Mouse (Mus musculus): ENCODE results near the gene Gm20547. TPM values are rescaled to one million over a fixed set of nuclear protein-coding genes. Genes with fewer than 3 reads are reported as not detected.
"Not testable (repeated sequence)": the region's sequence is repeated elsewhere in the genome, so short reads cannot be mapped to it uniquely, and the experiment has no call there.

Gene Gm20547
- polyA plus RNA-seq, 1 experiment = not detected

- Histone ChIP-seq H3K4me3 (peak overlapping the region; percentile 96), H3K4me2 (ENCODE audit: low read depth) (peak overlapping the region; percentile 79), H3ac (ENCODE audit: control insufficient read depth, insufficient read length) (peak overlapping the region; percentile 12), H3K36me3 (ENCODE audit: control insufficient read depth, insufficient read depth) (peaks cover 5% of the 10 kb centered on the region), H3K79me2 (ENCODE audit: control insufficient read depth, insufficient read depth) (peaks cover 33% of the 10 kb centered on the region), H3K27me3 (ENCODE audit: control insufficient read depth, insufficient read depth, insufficient read length) (no peaks in the 10 kb centered on the region)
- TF ChIP-seq E2F4 (IDR thresholded peaks at IDR 0.05; ENCODE audit: insufficient read depth) (no peak), SRF (IDR thresholded peaks at IDR 0.05; ENCODE audit: control insufficient read depth, insufficient read length, low read depth) (no peak), TCF12 (IDR thresholded peaks at IDR 0.05; ENCODE audit: insufficient read depth, poor library complexity, severe bottlenecking) (no peak)
Observed at GRCm38 (mm10) chr17:34837464-34838324, 44.1 kb downstream of the Gm20547 start.

- Histone ChIP-seq H3K79me2 (ENCODE audit: control insufficient read depth, insufficient read depth) (peaks cover 33% of the 10 kb centered on the region), H3K36me3 (ENCODE audit: control insufficient read depth, insufficient read depth) (peaks cover 3% of the 10 kb centered on the region), H3K27me3 (ENCODE audit: control insufficient read depth, insufficient read depth, insufficient read length) (no peaks in the 10 kb centered on the region), H3K4me3 (peak within 1 kb of the TSS; percentile 96), H3K4me2 (ENCODE audit: low read depth) (peak within 1 kb of the TSS; percentile 95), H3ac (ENCODE audit: control insufficient read depth, insufficient read length) (peak within 1 kb of the TSS; percentile 12)
- TF ChIP-seq MYOD1 (IDR thresholded peaks at IDR 0.05; ENCODE audit: control insufficient read depth in 1 of 3, insufficient read length in 2 of 3, low read depth in 2 of 3) = no peak
- TF ChIP-seq CEBPB (IDR thresholded peaks at IDR 0.05; ENCODE audit: insufficient read depth, poor library complexity, severe bottlenecking) = no peak
- TF ChIP-seq TCF12 (IDR thresholded peaks at IDR 0.05; ENCODE audit: insufficient read depth, poor library complexity, severe bottlenecking) = no peak
- TF ChIP-seq REST (IDR thresholded peaks at IDR 0.05; ENCODE audit: insufficient read depth, insufficient read length) = no peak
- TF ChIP-seq MYOG (IDR thresholded peaks at IDR 0.05; ENCODE audit: control insufficient read depth in 1 of 3, insufficient read depth in 1 of 3, insufficient read length in 2 of 3, low read depth in 2 of 3) = no peak
- no peak for TF ChIP-seq TCF3 (IDR thresholded peaks at IDR 0.05; ENCODE audit: insufficient read length, low read depth)
- peak; percentile 75 for TF ChIP-seq E2F4 (IDR thresholded peaks at IDR 0.05; ENCODE audit: insufficient read depth)
- TF ChIP-seq USF1 (IDR thresholded peaks at IDR 0.05; ENCODE audit: low read depth) = no peak
- peak; percentile 92 for TF ChIP-seq POLR2A (IDR thresholded peaks at IDR 0.05; ENCODE audit: insufficient read length, low read depth)
- TF ChIP-seq SRF (IDR thresholded peaks at IDR 0.05; ENCODE audit: control insufficient read depth, insufficient read length, low read depth) = peak; percentile 83
- TF ChIP-seq POLR2AphosphoS2 (IDR thresholded peaks at IDR 0.05; ENCODE audit: insufficient read length, low read depth) = peak; percentile 92
- TF ChIP-seq MAX (IDR thresholded peaks at IDR 0.05; ENCODE audit: low read depth) = no peak
Observed at GRCm38 (mm10) chr17:34836856-34837221, 45.0 kb downstream of the Gm20547 start, which contains the start of the genes Stk19 and Dxo. Gene Stk19 (minus strand): TSS chr17:34836945. Gene Dxo (plus strand): TSS chr17:34837019.

GRCm38 (mm10) chr17:34836155-34836855 lies 45.5 kb downstream of the Gm20547 start:
- peaks cover 33% of the 10 kb centered on the region for H3K79me2 ChIP-seq (ENCODE audit: control insufficient read depth, insufficient read depth)

GRCm38 (mm10) chr17:34830776-34831175 lies 51.1 kb downstream of the Gm20547 start:
- H3K27me3 ChIP-seq (ENCODE audit: control insufficient read depth, insufficient read depth, insufficient read length); H3K4me3 ChIP-seq; H3K4me2 ChIP-seq (ENCODE audit: low read depth); H3ac ChIP-seq (ENCODE audit: control insufficient read depth, insufficient read length): not testable (repeated sequence)
- Histone ChIP-seq H3K79me2 (ENCODE audit: control insufficient read depth, insufficient read depth) (peaks cover 15% of the 10 kb centered on the region), H3K36me3 (ENCODE audit: control insufficient read depth, insufficient read depth) (peaks cover 20% of the 10 kb centered on the region)

More at GRCm38 (mm10) chr17:34836155-34836855, 45.5 kb downstream of the Gm20547 start:
- TF ChIP-seq TCF12 (IDR thresholded peaks at IDR 0.05; ENCODE audit: insufficient read depth, poor library complexity, severe bottlenecking) = no peak
- TF ChIP-seq POLR2AphosphoS2 (IDR thresholded peaks at IDR 0.05; ENCODE audit: insufficient read length, low read depth) = no peak
- TF ChIP-seq POLR2A (IDR thresholded peaks at IDR 0.05; ENCODE audit: insufficient read length, low read depth) = peak; percentile 28
- H3K4me2 ChIP-seq (ENCODE audit: low read depth) = peak overlapping the region; percentile 95
- H3K4me3 ChIP-seq = peak overlapping the region; percentile 96
- no peaks in the 10 kb centered on the region for H3K27me3 ChIP-seq (ENCODE audit: control insufficient read depth, insufficient read depth, insufficient read length)
- H3K36me3 ChIP-seq (ENCODE audit: control insufficient read depth, insufficient read depth) = no peaks in the 10 kb centered on the region
- H3ac ChIP-seq (ENCODE audit: control insufficient read depth, insufficient read length) = peak overlapping the region; percentile 12

GRCm38 (mm10) chr17:34814818-34815370 lies 66.9 kb downstream of the Gm20547 start:
- Histone ChIP-seq H3K27me3 (ENCODE audit: control insufficient read depth, insufficient read depth, insufficient read length) (no peaks in the 10 kb centered on the region), H3K4me3 (no peak overlapping the region), H3K4me2 (ENCODE audit: low read depth) (no peak overlapping the region), H3ac (ENCODE audit: control insufficient read depth, insufficient read length) (no peak overlapping the region), H3K36me3 (ENCODE audit: control insufficient read depth, insufficient read depth) (no peaks in the 10 kb centered on the region), H3K79me2 (ENCODE audit: control insufficient read depth, insufficient read depth) (no peaks in the 10 kb centered on the region)
- no peak for TF ChIP-seq CEBPB (IDR thresholded peaks at IDR 0.05; ENCODE audit: insufficient read depth, poor library complexity, severe bottlenecking)

GRCm38 (mm10) chr17:34813747-34814146 lies 68.1 kb downstream of the Gm20547 start:
- not testable (repeated sequence) for H3K4me3 ChIP-seq; H3K27me3 ChIP-seq (ENCODE audit: control insufficient read depth, insufficient read depth, insufficient read length); H3K4me2 ChIP-seq (ENCODE audit: low read depth); H3K36me3 ChIP-seq (ENCODE audit: control insufficient read depth, insufficient read depth); H3K79me2 ChIP-seq (ENCODE audit: control insufficient read depth, insufficient read depth); H3ac ChIP-seq (ENCODE audit: control insufficient read depth, insufficient read length)
